Mouse (Mus musculus) cerebellum, adult 9-11 months (tissue): ENCODE measurements around the gene Pafah1b1.

Experiments used
- DNase-seq: peaks from one replicate; pipeline ENCODE4 v3.0.0; 2022

The Pafah1b1 gene

DNA sequence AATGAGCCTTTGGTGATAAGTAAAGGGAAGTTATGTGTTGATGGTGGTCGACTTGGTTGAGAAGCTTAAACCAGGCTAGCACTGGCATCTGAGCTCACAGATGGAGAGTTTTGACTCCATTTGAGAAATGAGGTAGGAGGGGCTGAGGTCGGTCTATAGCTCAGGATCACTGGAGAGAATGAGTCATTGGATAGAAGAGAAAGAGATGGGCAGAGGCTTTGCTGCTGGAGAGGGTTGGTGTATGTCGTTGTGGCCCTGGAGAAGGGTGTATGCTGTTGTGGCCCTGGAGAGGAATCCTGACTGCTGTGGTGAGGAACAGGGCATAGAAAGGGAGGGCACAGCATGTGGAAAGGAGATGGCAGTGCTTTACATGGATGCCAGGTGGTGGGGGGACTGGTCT is 68.5 kb downstream of the Pafah1b1 start:
- no peak for DNase-seq

DNA sequence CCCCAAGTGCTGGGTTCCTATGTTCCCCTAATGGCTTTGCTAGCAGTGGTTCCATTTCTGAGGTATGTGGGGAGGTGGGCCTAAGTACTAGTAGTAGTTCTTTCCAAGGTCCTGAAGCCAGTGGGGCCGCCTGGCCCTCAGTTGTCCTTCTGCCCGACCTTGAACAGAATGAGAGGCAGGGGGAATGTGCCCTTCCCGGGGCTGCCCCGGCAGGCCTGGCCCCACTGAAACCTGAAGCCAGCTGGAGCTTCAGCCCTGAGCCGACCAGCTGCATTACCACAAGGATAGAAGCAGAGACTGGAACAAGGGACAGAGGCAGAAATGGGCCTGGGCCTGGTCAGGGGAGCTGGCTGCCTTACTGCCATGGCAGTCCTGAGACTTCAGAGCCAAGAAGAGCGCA is 71.1 kb downstream of the Pafah1b1 start:
- no peak for DNase-seq

DNA sequence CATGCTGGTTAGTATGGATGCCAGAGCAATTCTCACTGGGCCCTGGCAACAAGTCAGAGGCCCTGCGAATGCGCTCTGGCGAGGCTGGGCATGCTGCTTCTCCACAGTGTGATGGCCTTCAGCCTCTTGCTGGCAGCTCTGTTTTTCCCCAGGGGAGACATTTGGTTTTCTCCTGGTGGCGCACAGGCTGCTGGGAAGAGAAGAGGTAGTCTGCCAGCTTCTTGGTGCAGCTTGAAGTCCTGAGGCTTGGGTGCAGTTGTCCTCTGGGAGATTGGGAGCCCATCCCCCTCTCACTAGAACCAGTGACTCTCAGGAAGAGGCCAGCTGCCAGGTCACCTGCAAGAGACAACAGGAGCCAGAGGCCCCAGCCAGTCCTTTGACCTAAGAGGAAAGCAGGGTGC is 71.7 kb downstream of the Pafah1b1 start:
- DNase-seq: peak; percentile 69

DNA sequence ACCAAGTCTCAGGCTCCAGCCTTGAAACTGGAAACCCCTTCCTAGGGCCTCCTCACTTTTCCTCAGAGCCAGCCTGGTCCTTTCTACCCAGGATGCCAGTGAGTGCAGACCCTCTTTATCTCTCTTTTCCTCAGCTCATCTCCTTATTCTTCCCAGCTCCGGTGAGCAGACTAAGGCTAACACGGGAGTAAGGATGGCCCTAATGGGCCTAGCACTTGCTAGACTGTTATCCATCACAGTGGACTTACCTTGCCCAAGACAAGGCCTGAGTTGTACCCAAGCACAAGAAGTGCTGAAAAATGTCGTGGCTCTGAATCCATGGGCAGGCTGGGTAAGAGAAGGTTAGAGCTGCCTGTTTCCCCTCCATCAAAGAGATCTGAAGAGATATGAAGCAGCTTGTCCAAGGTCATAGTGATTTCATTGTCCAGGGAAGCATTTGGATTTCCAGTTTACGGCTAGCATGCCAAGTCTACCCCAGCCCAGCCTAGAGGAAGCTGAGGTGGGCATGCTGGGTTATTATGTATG is 73.8 kb downstream of the Pafah1b1 start:
- DNase-seq: no peak

DNA sequence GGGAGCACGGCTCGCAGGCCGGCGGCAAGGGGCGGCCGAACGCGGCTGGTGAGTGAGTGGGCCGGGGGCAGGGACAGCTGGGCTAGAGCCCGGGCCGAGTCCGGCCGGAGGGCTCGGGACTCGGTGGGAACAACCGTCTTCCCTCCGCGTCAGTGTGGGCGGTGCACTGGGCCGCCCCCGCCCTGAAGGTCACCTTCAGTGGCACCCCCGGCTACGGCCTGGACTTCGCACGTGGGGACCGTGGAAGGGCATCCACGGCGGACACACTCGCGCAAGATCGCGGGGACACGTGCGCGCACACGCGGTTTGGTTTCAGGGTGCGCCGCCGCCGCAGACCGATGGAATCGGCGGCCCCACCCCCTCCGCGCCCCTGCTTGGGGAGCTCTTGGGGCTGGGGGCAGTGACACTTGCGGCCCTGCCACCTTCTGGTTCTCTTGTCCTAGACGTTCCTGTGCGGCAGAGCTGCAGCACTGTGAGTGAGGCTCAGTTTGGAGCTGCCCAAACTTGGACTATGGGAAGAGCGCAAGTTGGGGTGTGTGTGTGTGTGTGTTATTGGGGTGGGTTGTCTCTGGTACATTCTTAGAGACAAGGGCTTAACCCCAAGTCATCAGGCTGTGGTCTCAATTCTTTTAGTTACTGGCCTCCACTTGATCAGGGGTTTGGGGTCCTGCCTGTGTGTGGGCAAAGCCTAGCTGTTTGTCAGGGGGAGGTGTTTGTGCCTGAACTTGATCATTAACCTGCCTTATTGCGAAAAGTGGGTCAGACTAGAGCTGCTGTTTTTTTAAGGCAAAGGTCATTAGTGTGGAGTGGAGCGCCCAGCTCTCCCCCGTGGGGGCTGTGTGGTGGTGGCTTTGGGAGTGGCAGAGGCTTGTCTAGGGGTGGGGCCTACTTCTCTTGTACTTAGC is 74.6 kb downstream of the Pafah1b1 start:
- peak; percentile 76 for DNase-seq

DNA sequence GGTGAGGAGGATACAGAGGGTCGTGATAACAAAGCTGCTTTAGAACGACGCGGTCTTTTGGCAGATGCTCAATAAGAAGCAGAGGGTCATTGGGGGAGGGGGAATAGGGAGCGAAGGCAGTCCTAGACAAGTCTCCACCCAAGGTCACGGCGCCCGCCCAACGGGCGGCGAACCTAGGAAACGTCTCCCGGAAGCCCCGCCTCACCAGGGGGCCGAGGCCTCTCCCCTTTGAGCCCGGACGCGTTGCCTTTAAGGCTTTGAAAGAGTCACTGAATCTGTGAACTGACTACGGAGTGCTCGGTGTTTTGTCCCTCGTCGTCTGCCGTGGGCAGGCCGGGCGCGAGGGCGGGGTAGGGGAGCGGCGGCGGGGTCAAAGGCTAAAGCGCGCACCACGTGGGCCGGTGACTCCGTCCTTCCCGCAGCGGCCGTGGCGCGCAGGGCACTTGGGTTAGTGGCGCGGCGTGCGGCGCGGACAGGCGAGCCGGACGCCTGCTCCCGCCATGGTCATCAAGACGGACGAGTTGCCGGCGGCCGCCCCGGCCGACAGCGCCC is 75.3 kb downstream of the Pafah1b1 start, which contains the start of gene Cluh:
Gene Cluh (plus strand): TSS at position 401 of the 552 bp plus-strand sequence.
- peak; percentile 98 for DNase-seq

DNA sequence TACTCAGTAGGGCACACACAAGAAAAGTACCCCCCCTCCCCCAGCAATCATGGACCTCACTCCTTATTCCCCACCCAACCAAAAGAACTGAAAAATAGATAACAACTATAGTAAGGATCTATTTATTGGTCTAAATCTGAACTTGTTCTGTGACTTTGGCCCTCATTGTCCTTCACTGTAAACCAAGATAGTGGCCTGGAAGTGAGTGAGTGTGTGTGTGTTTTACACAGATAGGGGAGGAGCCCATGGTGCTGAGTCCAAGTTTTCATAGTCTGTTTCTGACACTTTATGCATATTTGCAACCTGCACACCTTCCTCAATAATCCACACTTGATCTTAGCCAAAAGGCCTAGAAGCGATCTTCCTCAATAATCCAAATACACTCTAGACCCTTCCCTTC is 75.8 kb downstream of the Pafah1b1 start:
- DNase-seq: no peak

DNA sequence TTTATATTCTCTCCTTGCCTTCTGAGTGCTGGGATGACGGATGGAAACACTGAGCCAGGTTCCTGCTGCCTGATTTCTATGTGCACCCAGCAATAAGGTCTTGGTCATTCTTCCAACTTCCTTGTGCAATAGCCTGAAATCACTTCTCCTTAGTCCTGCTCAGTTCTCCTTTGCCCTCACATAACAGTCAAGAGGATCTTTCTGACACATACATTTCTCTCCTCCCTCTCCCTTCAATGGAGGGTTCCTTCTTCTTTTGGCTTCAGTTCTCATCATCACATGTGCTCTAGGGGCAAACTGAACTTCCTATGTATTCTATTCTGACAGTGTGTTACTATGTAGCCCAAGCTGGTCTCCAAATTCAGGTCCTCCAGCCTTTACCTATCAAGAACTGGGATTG is 76.5 kb downstream of the Pafah1b1 start:
- DNase-seq: no peak

DNA sequence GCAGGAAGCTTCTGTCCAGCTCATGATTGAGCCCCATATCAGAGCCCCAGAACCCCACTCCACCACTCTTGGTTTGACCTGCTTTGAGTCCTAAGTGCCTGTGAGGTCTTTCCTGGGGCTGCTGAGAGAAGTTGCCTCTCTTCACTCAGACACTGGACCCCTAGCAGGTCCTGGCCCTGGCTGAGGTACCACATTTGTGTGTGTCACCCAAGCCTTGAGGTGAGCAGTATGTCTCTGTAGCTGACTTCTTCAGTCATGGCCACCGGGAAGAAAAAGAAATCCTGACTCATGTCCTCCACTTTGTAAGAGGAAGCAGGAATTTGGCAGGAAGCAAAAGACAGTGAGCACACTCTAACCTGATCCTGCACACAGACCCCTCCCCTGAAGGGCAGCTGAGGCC is 84.8 kb downstream of the Pafah1b1 start:
- no peak for DNase-seq

DNA sequence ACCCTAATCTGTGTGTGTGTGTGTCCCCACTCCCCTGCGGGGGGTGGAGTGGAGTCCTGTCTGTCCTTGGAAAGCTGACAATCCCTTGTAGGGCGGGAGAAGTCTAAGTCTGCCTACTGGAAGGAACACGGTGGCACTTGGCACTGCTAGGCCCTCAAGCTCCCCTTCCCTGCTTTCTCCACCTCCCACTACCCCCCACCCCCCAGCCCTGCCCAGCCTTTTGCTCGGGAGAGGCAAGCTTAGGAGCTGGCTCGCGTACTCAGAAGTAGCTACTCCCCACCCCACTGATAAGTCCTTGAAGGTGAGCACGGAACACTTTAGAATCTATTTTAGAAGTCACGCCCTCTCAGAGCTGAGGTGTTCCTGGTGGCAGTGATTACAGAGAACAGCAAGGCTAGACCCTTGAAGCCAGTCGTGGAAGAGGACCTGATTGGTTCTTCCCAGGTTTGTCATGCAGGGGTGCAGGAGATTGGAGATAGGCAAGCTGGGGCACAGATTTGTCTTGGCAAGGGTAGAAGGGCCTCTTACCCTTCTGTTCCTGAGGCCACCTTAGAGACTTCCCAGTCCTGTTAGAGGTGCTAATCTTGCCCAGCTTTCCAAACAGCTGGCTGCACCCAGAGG is 85.6 kb downstream of the Pafah1b1 start:
- peak; percentile 58 for DNase-seq

DNA sequence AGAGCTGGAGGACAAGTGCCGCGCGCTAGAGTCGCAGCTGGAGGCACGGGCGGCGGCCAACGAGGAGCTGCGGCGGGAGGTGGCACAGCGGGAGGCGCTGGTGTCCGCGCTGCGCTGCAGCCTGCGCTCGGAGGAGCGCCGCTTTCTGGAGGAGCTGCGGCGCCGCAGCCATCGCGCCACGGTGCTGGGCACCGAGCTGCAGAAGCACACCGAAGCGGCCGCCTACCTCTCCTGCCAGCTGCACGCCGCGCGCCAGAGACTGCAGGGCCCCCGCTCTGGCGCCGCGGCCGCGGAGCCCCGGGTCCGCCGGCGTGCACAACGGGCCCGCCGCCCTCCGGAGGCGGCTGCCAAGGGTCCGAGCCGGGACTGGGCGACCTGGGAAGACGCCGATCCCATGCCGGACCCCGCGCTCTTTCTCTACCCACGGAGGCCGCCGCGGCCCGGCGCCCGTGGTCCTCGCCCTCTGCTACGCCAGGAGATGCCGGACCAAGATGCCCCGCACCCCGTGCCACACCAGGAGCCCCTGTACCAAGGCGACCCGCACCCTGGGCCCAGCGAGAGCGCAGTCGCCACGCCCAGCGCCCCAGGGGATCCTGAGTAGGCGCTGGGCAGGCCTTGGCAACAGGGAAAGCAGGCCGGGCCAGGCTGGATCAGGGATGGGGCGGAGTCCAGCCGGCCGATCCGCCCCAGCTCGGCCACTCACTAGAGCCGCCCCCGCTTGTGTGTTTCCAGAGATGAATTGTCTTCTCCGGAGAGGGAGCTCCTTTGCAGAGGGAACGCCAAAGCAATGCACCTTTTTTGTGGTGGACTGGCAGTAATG is 86.3 kb downstream of the Pafah1b1 start:
- peak; percentile 89 for DNase-seq

DNA sequence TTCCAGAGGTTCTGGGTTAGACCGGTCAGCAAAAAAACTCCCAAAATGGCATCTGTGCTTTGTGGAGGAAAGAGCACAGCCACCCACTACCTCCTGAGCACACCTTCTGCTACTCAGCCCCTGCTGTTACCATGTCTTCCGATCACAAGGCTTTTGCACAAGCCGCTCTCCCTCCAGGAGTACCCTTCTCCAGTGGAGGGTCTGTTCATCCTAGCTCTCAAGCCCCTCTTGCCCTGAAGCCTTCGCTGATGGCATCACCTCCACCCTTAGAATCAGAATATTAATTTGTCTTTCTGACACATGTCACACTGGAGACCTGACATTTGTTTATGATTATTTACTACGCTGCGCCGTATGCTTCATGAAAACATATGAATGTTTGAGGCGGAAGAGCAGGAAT is 87.0 kb downstream of the Pafah1b1 start:
- DNase-seq: peak; percentile 61

DNA sequence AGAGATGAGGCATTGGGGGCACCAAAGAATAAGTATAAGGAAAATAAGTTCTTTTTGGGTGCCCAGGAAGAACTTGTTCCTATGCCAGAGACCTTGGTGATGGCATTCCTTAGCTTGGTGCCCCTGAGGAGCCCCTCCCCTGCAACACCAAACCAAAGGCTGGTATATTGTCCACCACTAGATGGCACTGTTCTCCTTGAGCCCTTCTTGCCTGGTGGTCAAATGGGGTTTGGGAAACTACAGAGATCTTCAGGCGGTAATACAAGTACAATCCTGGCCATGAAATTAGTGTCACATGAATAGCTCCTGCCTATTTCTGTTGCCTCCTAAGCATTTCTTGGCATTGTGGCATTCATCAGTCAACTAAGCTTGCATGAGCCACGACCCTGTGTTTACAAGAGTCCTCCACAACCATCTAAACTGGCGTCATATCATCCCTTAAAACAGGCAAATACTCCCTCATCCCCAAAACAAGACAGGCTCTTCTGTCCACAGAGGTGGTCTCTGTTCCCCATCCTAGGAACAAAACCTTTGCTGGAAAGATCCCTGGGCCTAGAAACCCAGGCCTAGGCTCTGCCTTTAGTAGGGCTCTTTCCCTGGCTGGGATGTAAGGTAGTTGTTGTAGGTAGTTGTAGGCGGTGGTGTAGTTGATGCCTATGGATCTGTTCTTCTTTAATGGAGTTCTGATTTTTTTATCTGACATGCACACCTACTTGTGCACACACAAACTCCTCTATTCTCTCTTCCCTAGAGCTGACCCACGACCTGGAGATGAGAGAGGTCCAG is 89.8 kb downstream of the Pafah1b1 start:
- DNase-seq: peak; percentile 75

DNA sequence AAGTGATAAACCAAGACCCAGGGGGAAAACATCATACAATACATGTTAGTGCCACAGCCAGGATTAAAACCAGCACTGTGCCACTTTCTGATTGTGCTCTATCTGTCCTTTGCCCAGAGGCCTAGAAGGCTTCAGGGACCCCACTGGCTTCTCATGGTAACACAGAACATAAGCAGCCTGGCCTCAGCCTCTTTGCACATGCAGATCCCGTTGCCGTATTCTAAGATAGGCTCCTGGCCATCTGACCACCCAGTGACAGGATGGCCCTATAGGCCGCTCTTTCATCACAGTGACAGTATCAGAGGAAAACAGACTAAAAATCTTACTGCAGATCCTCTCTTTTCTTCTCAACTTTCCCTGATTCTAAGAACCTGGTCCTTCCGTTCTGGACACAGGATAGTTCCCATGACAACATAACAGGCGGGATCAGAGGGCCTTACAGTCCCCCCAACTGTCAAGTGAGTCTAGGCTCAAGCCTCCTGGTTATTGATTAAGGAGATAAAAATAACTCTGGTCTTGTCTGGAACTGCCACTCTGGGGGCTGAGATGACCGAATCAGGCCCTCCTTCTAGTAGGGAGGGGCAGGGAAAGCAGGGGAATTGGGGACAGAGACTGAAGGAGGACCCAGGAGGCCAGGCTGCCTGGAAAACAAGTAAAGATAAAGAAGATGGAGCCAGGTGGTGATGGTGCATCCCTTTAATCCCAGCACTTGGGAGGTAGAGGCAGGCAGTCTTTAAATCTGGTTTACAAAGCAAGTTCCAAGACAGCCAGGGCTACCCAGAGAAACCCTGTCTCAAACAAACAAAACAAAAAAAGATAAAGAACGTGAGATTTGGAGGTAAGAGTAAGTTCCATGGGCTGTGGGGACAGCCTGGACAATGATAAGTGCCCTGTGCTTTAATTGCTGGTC is 92.3 kb downstream of the Pafah1b1 start:
- no peak for DNase-seq

DNA sequence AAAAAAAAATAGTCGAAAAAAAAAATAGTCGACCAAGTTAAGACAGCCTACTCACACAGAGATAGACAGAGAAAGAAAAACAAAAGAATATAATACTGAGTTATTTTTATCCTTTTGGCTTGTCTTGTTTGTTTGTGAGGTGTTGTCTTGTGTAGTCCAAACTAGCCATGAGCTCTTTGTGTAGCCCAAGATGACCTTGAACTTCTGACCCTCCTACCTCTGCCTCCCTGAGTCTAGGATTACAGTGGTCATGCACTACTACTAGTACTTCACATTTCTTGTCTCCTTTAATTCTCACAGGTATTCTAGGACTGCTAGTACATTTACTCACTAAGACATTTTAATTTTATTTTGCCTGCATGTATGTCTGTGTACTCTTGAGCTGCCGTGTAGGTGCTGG is 97.0 kb downstream of the Pafah1b1 start:
- no peak for DNase-seq

DNA sequence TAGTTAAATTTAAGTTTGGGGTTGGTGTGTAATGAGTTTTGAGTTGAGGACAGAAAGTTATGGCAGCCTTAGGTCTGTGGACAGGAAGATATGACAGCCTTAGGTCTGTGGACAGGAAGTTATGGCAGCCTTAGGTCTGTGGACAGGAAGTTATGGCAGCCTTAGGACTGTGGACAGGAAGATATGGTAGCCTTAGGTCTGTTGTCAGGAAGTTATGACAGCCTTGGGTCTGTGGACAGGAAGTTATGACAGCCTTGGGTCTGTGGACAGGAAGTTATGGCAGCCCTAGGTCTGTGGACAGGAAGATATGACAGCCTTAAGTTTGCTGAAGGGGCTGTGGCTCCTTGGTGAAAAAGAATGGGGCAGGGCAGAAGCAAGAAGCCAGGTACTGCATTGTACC is 99.1 kb downstream of the Pafah1b1 start:
- no peak for DNase-seq
